Mouse (Mus musculus): ENCODE measurements around the gene Kcnmb2. TPM values are rescaled to one million over a fixed set of nuclear protein-coding genes. Genes with fewer than 3 reads are reported as not detected.
A peak's percentile ranks its signal among the peaks of the same experiment; 100 is the strongest.

The Kcnmb2 gene
- polyA plus RNA-seq, 1 experiment = 0.07 TPM

GRCm38 (mm10) chr3:32144655-32145054 is 242.3 kb downstream of the Kcnmb2 start:
- DNase-seq = no peak

GRCm38 (mm10) chr3:32147739-32148138 is 245.4 kb downstream of the Kcnmb2 start:
- Histone ChIP-seq H3K27me3 (ENCODE audit: control insufficient read depth, insufficient read depth, low read length) (no peaks in the 10 kb centered on the region), H3K4me3 (ENCODE audit: control insufficient read depth, insufficient read depth, low read length) (no peak overlapping the region), H3K4me1 (replicated peaks; ENCODE audit: control insufficient read depth, insufficient read depth, low read length) (no peaks in the 10 kb centered on the region), H3K27ac (ENCODE audit: control insufficient read depth, insufficient read depth, low read length) (no peak overlapping the region), H3K36me3 (ENCODE audit: control insufficient read depth, insufficient read depth, low read length) (no peaks in the 10 kb centered on the region)
- no peak for DNase-seq
- WGBS = 95% methylated on average over 4 of the region's 4 CpGs
- no peak for TF ChIP-seq POLR2A (IDR thresholded peaks at IDR 0.05; ENCODE audit: control insufficient read depth, extremely low read depth, insufficient read depth, low read length, poor library complexity)

More at GRCm38 (mm10) chr3:32144655-32145054, 242.3 kb downstream of the Kcnmb2 start:
- H3K36me3 ChIP-seq (ENCODE audit: control insufficient read depth, insufficient read depth, low read length) = no peaks in the 10 kb centered on the region
- no peak overlapping the region for H3K27ac ChIP-seq (ENCODE audit: control insufficient read depth, insufficient read depth, low read length)
- no peaks in the 10 kb centered on the region for H3K27me3 ChIP-seq (ENCODE audit: control insufficient read depth, insufficient read depth, low read length)
- H3K4me1 ChIP-seq (replicated peaks; ENCODE audit: control insufficient read depth, insufficient read depth, low read length) = no peaks in the 10 kb centered on the region
- H3K4me3 ChIP-seq (ENCODE audit: control insufficient read depth, insufficient read depth, low read length) = no peak overlapping the region
- 82% methylated on average over 3 of the region's 3 CpGs for WGBS
- no peak for TF ChIP-seq POLR2A (IDR thresholded peaks at IDR 0.05; ENCODE audit: control insufficient read depth, extremely low read depth, insufficient read depth, low read length, poor library complexity)
- no peak for TF ChIP-seq CTCF (IDR thresholded peaks at IDR 0.05; ENCODE audit: borderline replicate concordance, control insufficient read depth, extremely low read depth, insufficient read depth, low read length, poor library complexity)

- no peaks in the 10 kb centered on the region for H3K36me3 ChIP-seq (ENCODE audit: control insufficient read depth, insufficient read depth, low read length)
- no peak overlapping the region for H3K4me3 ChIP-seq (ENCODE audit: control insufficient read depth, insufficient read depth, low read length)
- TF ChIP-seq POLR2A (IDR thresholded peaks at IDR 0.05; ENCODE audit: control insufficient read depth, extremely low read depth, insufficient read depth, low read length, poor library complexity) (no peak), CTCF (IDR thresholded peaks at IDR 0.05; ENCODE audit: borderline replicate concordance, control insufficient read depth, extremely low read depth, insufficient read depth, low read length, poor library complexity) (no peak)
- no peaks in the 10 kb centered on the region for H3K4me1 ChIP-seq (replicated peaks; ENCODE audit: control insufficient read depth, insufficient read depth, low read length)
- WGBS = 85% methylated on average over 14 of the region's 14 CpGs
- H3K27me3 ChIP-seq (ENCODE audit: control insufficient read depth, insufficient read depth, low read length) = no peaks in the 10 kb centered on the region
- DNase-seq = no peak
- H3K27ac ChIP-seq (ENCODE audit: control insufficient read depth, insufficient read depth, low read length) = no peak overlapping the region
Measured at GRCm38 (mm10) chr3:32149851-32150570, 247.7 kb downstream of the Kcnmb2 start.

GRCm38 (mm10) chr3:32180519-32180918 is 278.2 kb downstream of the Kcnmb2 start:
- Histone ChIP-seq H3K27ac (ENCODE audit: control insufficient read depth, insufficient read depth, low read length) (no peak overlapping the region), H3K27me3 (ENCODE audit: control insufficient read depth, insufficient read depth, low read length) (no peaks in the 10 kb centered on the region), H3K4me1 (replicated peaks; ENCODE audit: control insufficient read depth, insufficient read depth, low read length) (no peaks in the 10 kb centered on the region), H3K4me3 (ENCODE audit: control insufficient read depth, insufficient read depth, low read length) (no peak overlapping the region), H3K36me3 (ENCODE audit: control insufficient read depth, insufficient read depth, low read length) (no peaks in the 10 kb centered on the region)
- 77% methylated on average over 6 of the region's 6 CpGs for WGBS
- no peak for DNase-seq
- TF ChIP-seq CTCF (IDR thresholded peaks at IDR 0.05; ENCODE audit: borderline replicate concordance, control insufficient read depth, extremely low read depth, insufficient read depth, low read length, poor library complexity) (no peak), POLR2A (IDR thresholded peaks at IDR 0.05; ENCODE audit: control insufficient read depth, extremely low read depth, insufficient read depth, low read length, poor library complexity) (no peak)

- TF ChIP-seq CTCF (IDR thresholded peaks at IDR 0.05; ENCODE audit: borderline replicate concordance, control insufficient read depth, extremely low read depth, insufficient read depth, low read length, poor library complexity) (no peak), POLR2A (IDR thresholded peaks at IDR 0.05; ENCODE audit: control insufficient read depth, extremely low read depth, insufficient read depth, low read length, poor library complexity) (no peak)
- Histone ChIP-seq H3K27me3 (ENCODE audit: control insufficient read depth, insufficient read depth, low read length) (no peaks in the 10 kb centered on the region), H3K4me3 (ENCODE audit: control insufficient read depth, insufficient read depth, low read length) (no peak overlapping the region), H3K27ac (ENCODE audit: control insufficient read depth, insufficient read depth, low read length) (no peak overlapping the region), H3K36me3 (ENCODE audit: control insufficient read depth, insufficient read depth, low read length) (no peaks in the 10 kb centered on the region), H3K4me1 (replicated peaks; ENCODE audit: control insufficient read depth, insufficient read depth, low read length) (no peaks in the 10 kb centered on the region)
- no peak for DNase-seq
- WGBS = 72% methylated on average over 2 of the region's 2 CpGs
Measured at GRCm38 (mm10) chr3:32185855-32186522, 283.7 kb downstream of the Kcnmb2 start.

GRCm38 (mm10) chr3:32188521-32188920 is 286.2 kb downstream of the Kcnmb2 start:
- H3K27ac ChIP-seq (ENCODE audit: control insufficient read depth, insufficient read depth, low read length) = no peak overlapping the region
- no peak overlapping the region for H3K4me3 ChIP-seq (ENCODE audit: control insufficient read depth, insufficient read depth, low read length)
- WGBS = 41% methylated on average over 5 of the region's 5 CpGs
- H3K4me1 ChIP-seq (replicated peaks; ENCODE audit: control insufficient read depth, insufficient read depth, low read length) = no peaks in the 10 kb centered on the region
- DNase-seq = peak; percentile 5
- H3K36me3 ChIP-seq (ENCODE audit: control insufficient read depth, insufficient read depth, low read length) = no peaks in the 10 kb centered on the region
- TF ChIP-seq POLR2A (IDR thresholded peaks at IDR 0.05; ENCODE audit: control insufficient read depth, extremely low read depth, insufficient read depth, low read length, poor library complexity) (no peak), CTCF (IDR thresholded peaks at IDR 0.05; ENCODE audit: borderline replicate concordance, control insufficient read depth, extremely low read depth, insufficient read depth, low read length, poor library complexity) (no peak)
- no peaks in the 10 kb centered on the region for H3K27me3 ChIP-seq (ENCODE audit: control insufficient read depth, insufficient read depth, low read length)
